Mouse (Mus musculus) limb, embryonic 15.5 days (tissue): ENCODE results near the gene Map2k6. TPM values are rescaled to one million over a fixed set of nuclear protein-coding genes. Genes with fewer than 3 reads are reported as not detected.

Source experiments
- ATAC-seq: fragments of 200-750 bp; cut with Nextera tagmentation; 2 replicates; pipeline ENCODE4 v1.8.0; 2017; ENCODE audit warnings: low read depth, moderate TSS enrichment; ENCODE audit not compliant: insufficient number of reproducible peaks, low FRiP score, low TSS enrichment
- H3K27ac ChIP-seq: fragments of 300-500 bp; sonication (generic); 2 replicates; pipeline ENCODE4 v1.5.1; 2015; ENCODE audit warnings: moderate library complexity, mild to moderate bottlenecking, inconsistent platforms
- H3K27me3 ChIP-seq: fragments of 300-500 bp; sonication (generic); 2 replicates; pipeline ENCODE4 v1.6.1; 2015; ENCODE audit warnings: inconsistent platforms
- H3K36me3 ChIP-seq: fragments of 300-500 bp; sonication (generic); 2 replicates; pipeline ENCODE4 v1.6.1; 2015; ENCODE audit warnings: inconsistent platforms
- H3K4me1 ChIP-seq: fragments of 300-500 bp; sonication (generic); 2 replicates; pipeline ENCODE4 v1.6.1; 2015; ENCODE audit warnings: inconsistent platforms
- H3K4me2 ChIP-seq: fragments of 300-500 bp; sonication (generic); 2 replicates; pipeline ENCODE4 v1.6.1; 2015; ENCODE audit warnings: mild to moderate bottlenecking, inconsistent platforms
- H3K4me3 ChIP-seq: fragments of 300-500 bp; sonication (generic); 2 replicates; pipeline ENCODE4 v1.5.1; 2015; ENCODE audit warnings: mild to moderate bottlenecking, inconsistent platforms
- H3K9ac ChIP-seq: fragments of 300-500 bp; sonication (generic); 2 replicates; pipeline ENCODE4 v1.6.1; 2015; ENCODE audit warnings: inconsistent platforms
- H3K9me3 ChIP-seq: fragments of 300-500 bp; sonication (generic); 2 replicates; pipeline ENCODE4 v1.6.1; 2016; ENCODE audit warnings: inconsistent platforms
- WGBS: fragments of 180-500 bp; shearing (Covaris S2); methylation state at CpG from one replicate; pipeline ENCODE4 v1.1.7; 2015; 5-methylcytosine and 5-hydroxymethylcytosine counted together
- polyA plus RNA-seq: library from polyadenylated mRNA; unstranded; fragments of >200 nt; fragmentation: Nextera tagmentation; extraction: Ambion mirVana; gene quantifications from 2 replicates; pipeline ENCODE4 v1.2.1, GENCODE M21; 2015

Map2k6 gene
- polyA plus RNA-seq, 1 experiment from 2014 or later: 21.9 TPM

- Histone ChIP-seq H3K4me1 (peaks cover 13% of the 10 kb centered on the region), H3K4me3 (peak overlapping the region; percentile 39), H3K27ac (peak overlapping the region; percentile 75), H3K36me3 (no peaks in the 10 kb centered on the region), H3K27me3 (no peaks in the 10 kb centered on the region), H3K9me3 (no peaks in the 10 kb centered on the region), H3K4me2 (peak overlapping the region; percentile 80), H3K9ac (peak overlapping the region; percentile 21; the same call in 1 of the 2 replicates)
- 4% methylated on average over 20 of the region's 20 CpGs for WGBS
- peak; percentile 55; the same call in 1 of the 2 replicates for ATAC-seq
These were observed 19.1 kb upstream of the Map2k6 start for GRCm38 (mm10) chr11:110379661-110380309.

GRCm38 (mm10) chr11:110380310-110380668, 18.6 kb upstream of the Map2k6 start:
- H3K9me3 ChIP-seq: no peaks in the 10 kb centered on the region
- peak overlapping the region; percentile 39 for H3K4me3 ChIP-seq
- H3K4me1 ChIP-seq: peaks cover 13% of the 10 kb centered on the region
- H3K9ac ChIP-seq: no peak overlapping the region
- WGBS: 17% methylated on average over 15 of the region's 15 CpGs
- H3K27ac ChIP-seq: peak overlapping the region; percentile 75
- peak overlapping the region; percentile 80 for H3K4me2 ChIP-seq
- no peaks in the 10 kb centered on the region for H3K36me3 ChIP-seq
- H3K27me3 ChIP-seq: no peaks in the 10 kb centered on the region
- no peak for ATAC-seq

DNA sequence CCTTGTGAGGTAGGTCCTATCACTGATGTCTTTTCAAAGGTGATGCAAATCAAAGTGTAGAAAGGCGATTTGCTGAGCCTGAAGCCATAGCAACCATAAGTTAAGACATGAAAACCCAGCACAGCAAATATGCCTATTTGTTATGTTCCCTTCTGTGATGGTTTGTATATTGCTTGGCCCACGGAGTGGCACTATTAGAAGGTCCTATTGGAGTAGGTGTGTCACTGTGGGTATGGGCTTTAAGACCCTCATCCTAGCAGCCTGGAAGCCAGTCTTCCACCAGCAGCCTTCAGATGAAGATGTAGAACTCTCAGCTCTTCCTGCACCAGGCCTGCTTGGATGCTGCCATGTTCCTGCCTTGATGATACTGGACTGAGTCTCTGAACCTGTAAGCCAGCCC, 13.4 kb upstream of the Map2k6 start:
- H3K36me3 ChIP-seq: no peaks in the 10 kb centered on the region
- H3K4me3 ChIP-seq: no peak overlapping the region
- H3K4me1 ChIP-seq: peaks cover 2% of the 10 kb centered on the region; the same call in 1 of the 2 replicates
- 82% methylated on average over 2 of the region's 2 CpGs for WGBS
- H3K9me3 ChIP-seq: no peaks in the 10 kb centered on the region
- H3K4me2 ChIP-seq: no peak overlapping the region
- no peaks in the 10 kb centered on the region for H3K27me3 ChIP-seq
- no peak overlapping the region for H3K27ac ChIP-seq
- no peak overlapping the region for H3K9ac ChIP-seq
- no peak for ATAC-seq

DNA sequence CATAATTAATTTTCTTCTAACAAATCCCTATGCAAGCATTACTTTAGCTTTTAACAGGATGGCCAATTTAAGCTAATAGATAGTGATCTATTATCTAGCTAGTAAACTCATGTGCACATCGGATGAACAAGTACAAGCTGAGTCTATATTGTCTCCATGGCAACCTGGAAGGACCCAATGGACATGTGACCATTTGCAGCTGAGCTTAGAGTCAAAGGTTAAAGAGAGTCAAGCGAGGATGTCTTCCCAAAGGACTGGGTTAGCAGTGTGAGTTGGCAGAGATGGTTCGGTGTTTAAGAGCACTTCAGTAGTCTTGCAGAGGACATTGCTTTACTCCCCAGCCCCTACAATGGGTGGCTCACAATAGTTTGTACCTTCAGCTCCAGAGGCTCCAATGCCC, 6.2 kb upstream of the Map2k6 start:
- H3K4me1 ChIP-seq: no peaks in the 10 kb centered on the region
- no peaks in the 10 kb centered on the region for H3K9me3 ChIP-seq
- no peak overlapping the region for H3K27ac ChIP-seq
- no peak overlapping the region for H3K9ac ChIP-seq
- WGBS: 78% methylated on average over 3 of the region's 3 CpGs
- H3K4me2 ChIP-seq: no peak overlapping the region
- no peaks in the 10 kb centered on the region for H3K36me3 ChIP-seq
- H3K27me3 ChIP-seq: no peaks in the 10 kb centered on the region
- H3K4me3 ChIP-seq: no peak overlapping the region
- no peak for ATAC-seq

DNA sequence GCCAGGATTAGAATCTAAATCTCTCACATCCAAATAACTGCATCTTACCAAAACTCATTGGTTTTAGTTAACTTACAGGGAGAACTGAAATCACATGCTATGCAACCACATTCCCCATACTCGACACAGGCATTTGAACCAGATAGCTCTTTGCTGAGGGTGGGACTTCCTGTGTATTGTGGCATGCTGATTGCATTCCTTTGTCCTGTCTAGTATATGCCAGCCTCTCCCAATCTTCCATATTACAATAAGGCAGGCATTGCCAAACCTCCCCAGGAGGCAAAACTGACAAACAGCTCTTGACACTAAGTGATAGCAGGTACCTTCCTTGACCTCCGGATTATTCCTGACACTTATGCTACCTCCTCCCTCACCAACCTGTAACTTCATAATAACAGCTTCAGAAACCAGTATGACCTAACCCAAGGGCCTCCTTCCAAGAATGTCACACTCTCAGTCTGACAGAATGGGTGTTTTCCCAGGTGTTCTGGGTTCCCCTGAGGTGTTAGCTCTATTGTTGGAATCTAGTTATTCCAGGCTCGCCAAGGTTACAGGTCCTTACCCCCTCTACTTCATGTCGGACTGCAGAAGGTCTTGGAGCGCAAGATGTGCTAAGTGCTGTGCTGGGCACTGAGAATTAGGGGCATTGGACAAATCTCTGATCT, 4.0 kb upstream of the Map2k6 start:
- H3K9me3 ChIP-seq: no peaks in the 10 kb centered on the region
- H3K27me3 ChIP-seq: no peaks in the 10 kb centered on the region
- H3K4me2 ChIP-seq: no peak overlapping the region
- no peaks in the 10 kb centered on the region for H3K36me3 ChIP-seq
- no peak overlapping the region for H3K9ac ChIP-seq
- H3K4me3 ChIP-seq: no peak overlapping the region
- WGBS: 74% methylated on average over 5 of the region's 5 CpGs
- peaks cover 3% of the 10 kb centered on the region; the same call in 1 of the 2 replicates for H3K4me1 ChIP-seq
- H3K27ac ChIP-seq: no peak overlapping the region
- ATAC-seq: no peak

DNA sequence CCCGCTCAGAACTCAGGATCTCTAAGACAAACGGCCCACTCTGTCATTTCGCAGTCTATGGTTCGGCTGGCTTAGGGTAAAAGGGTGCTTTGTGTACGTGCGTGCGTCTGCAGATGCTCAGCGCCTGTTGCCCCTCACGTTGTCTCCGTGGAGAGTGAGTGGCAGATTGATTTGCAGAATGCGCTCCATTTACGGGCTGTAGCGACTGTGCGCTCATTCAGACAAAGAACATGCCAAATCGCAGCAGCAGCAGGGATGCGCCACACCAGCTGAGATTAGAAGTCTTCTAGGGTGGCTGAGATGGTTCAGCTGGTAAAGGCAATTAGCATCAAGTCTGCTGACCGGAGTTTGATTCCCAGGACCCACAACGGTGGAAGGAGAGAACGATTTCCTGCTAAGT, 2.8 kb upstream of the Map2k6 start:
- no peaks in the 10 kb centered on the region for H3K36me3 ChIP-seq
- H3K4me3 ChIP-seq: no peak overlapping the region
- H3K27me3 ChIP-seq: no peaks in the 10 kb centered on the region
- 60% methylated on average over 19 of the region's 19 CpGs for WGBS
- H3K9ac ChIP-seq: no peak overlapping the region
- no peaks in the 10 kb centered on the region for H3K9me3 ChIP-seq
- no peak overlapping the region for H3K27ac ChIP-seq
- H3K4me2 ChIP-seq: no peak overlapping the region
- no peak for ATAC-seq
- H3K4me1 ChIP-seq: peaks cover 8% of the 10 kb centered on the region

GRCm38 (mm10) chr11:110399240-110400150, 573 bp downstream of the Map2k6 start:
- ATAC-seq: no peak
- Histone ChIP-seq H3K27me3 (no peaks in the 10 kb centered on the region), H3K4me2 (peak overlapping the region; percentile 67), H3K4me3 (peak overlapping the region; percentile 49), H3K4me1 (peaks cover 19% of the 10 kb centered on the region), H3K9ac (peak overlapping the region; percentile 7; the same call in 1 of the 2 replicates), H3K9me3 (no peaks in the 10 kb centered on the region), H3K27ac (peak overlapping the region; percentile 19; the same call in 1 of the 2 replicates), H3K36me3 (no peaks in the 10 kb centered on the region)
- 5% methylated on average over 15 of the region's 15 CpGs for WGBS

DNA sequence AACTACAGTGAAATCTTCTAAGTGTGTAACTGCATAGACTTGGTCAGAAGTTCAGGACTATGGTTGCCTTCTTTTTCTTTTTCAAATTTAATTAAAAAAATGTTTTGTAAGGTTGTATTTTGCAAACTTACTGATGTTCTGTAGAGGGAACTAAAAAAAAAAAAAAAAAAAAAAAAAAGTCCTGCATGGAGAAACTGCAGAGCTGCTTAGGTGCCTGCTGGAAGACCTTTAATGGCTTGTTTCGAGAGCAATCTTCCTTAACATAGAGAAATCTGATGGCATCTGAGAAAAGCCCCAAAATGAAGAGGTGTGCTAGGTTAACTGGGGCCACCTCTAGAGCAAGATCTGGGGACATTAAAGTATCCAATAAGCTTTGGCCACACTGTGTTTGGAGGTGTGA, 1.4 kb downstream of the Map2k6 start:
- Histone ChIP-seq H3K9me3 (no peaks in the 10 kb centered on the region), H3K9ac (no peak overlapping the region), H3K27ac (no peak overlapping the region), H3K27me3 (no peaks in the 10 kb centered on the region), H3K4me3 (peak overlapping the region; percentile 49), H3K36me3 (no peaks in the 10 kb centered on the region), H3K4me2 (peak overlapping the region; percentile 67), H3K4me1 (peaks cover 19% of the 10 kb centered on the region)
- whole genome bisulfite sequencing: 13% methylated on average over 1 of the region's 1 CpGs
- ATAC-seq: no peak

DNA sequence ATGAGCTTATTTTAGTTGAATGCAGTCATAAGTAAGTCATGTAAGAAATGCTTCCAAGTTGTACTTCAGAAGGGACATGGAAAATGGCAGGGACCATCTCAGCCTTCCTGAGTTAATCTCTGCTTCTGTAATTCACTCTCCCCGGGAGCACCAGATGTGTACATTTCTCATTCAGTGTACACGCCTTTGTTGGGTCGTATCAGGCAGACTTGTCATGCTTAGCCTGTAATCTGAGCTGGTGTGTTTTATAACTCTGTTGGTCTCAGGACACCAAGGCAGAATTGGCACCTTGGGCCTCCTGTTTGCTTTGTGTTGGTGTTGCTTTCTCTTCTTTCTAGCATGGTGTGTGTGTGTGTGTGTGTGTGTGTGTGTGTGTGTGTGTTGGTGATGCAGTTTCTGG, 3.7 kb downstream of the Map2k6 start:
- Histone ChIP-seq H3K4me2 (no peak overlapping the region), H3K27me3 (no peaks in the 10 kb centered on the region), H3K27ac (peak overlapping the region; percentile 71; the same call in 1 of the 2 replicates), H3K36me3 (no peaks in the 10 kb centered on the region), H3K9me3 (no peaks in the 10 kb centered on the region), H3K4me1 (peaks cover 19% of the 10 kb centered on the region), H3K4me3 (no peak overlapping the region), H3K9ac (no peak overlapping the region)
- no peak for ATAC-seq
- WGBS: 17% methylated on average over 3 of the region's 3 CpGs

DNA sequence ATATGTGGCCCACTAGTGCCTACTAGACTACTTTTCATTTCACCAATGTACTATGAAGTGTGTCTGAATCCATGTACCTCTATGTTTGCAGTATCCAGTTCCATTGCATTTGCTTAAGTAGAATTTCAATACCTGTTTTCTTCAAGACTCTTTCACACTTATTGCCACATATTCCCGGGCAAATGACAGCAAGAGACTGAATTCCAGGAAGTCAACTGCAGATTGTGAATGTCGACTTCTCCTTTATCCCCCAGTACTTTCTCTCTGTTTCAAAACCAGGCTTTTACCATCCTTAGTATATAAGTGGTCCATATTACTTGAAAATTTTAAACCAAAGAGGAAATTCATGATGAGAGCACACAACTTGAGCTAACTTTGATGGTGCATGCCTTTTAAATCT, 4.7 kb downstream of the Map2k6 start:
- no peak overlapping the region for H3K4me2 ChIP-seq
- H3K9ac ChIP-seq: no peak overlapping the region
- no peaks in the 10 kb centered on the region for H3K27me3 ChIP-seq
- peaks cover 18% of the 10 kb centered on the region for H3K4me1 ChIP-seq
- no peak overlapping the region for H3K27ac ChIP-seq
- WGBS: 81% methylated on average over 2 of the region's 2 CpGs
- H3K9me3 ChIP-seq: no peaks in the 10 kb centered on the region
- no peaks in the 10 kb centered on the region for H3K36me3 ChIP-seq
- ATAC-seq: no peak
- H3K4me3 ChIP-seq: no peak overlapping the region

DNA sequence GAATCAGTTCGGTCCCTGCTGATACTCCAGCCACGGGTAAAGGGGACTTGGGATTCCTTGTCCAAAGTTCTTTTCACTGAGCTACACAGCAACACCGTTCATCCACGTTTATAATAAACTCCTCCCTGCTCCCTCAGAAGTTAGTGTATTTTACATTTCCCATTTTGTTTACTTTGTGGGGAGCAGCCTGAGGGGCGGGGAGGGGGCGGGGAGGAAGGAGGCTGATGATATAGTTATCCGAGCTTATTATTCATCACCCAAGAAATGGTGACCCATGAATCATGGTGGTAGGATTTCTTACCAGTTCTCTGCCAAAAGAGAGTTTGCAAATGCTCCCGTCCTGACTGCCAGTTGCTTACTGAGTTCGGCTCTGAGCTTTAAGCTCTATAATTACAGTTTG, 6.7 kb downstream of the Map2k6 start:
- Histone ChIP-seq H3K27ac (no peak overlapping the region), H3K9me3 (no peaks in the 10 kb centered on the region), H3K27me3 (no peaks in the 10 kb centered on the region), H3K4me3 (no peak overlapping the region), H3K36me3 (no peaks in the 10 kb centered on the region), H3K4me1 (peaks cover 14% of the 10 kb centered on the region; the same call in 1 of the 2 replicates), H3K4me2 (no peak overlapping the region), H3K9ac (no peak overlapping the region)
- whole genome bisulfite sequencing: 65% methylated on average over 9 of the region's 9 CpGs
- no peak for ATAC-seq

- 0 out of 2 replicates have a peak, but pooled peaks cover 2% of the 10 kb centered on the region for H3K4me1 ChIP-seq
- no peak overlapping the region for H3K4me3 ChIP-seq
- H3K9ac ChIP-seq: no peak overlapping the region
- no peak overlapping the region for H3K27ac ChIP-seq
- no peak for ATAC-seq
- 87% methylated on average over 12 of the region's 12 CpGs for WGBS
- no peaks in the 10 kb centered on the region for H3K9me3 ChIP-seq
- H3K36me3 ChIP-seq: no peaks in the 10 kb centered on the region; the same call in 1 of the 2 replicates
- H3K27me3 ChIP-seq: no peaks in the 10 kb centered on the region
- H3K4me2 ChIP-seq: no peak overlapping the region
These were observed 10.2 kb downstream of the Map2k6 start for GRCm38 (mm10) chr11:110409131-110409530.
